Mouse (Mus musculus) thymus, postnatal 4 days (tissue): ENCODE data around the gene Dnmbp.
A peak's percentile ranks its signal among the peaks of the same experiment; 100 is the strongest.

ENCODE experiments used
- DNase-seq: peaks from one replicate; pipeline ENCODE4 v3.0.0; 2021

Dnmbp gene

GRCm38 (mm10) chr19:43906492-43906891 lies 33.5 kb downstream of the Dnmbp start:
- no peak for DNase-seq

GRCm38 (mm10) chr19:43905985-43906384 lies 34.0 kb downstream of the Dnmbp start:
- peak; percentile 51 for DNase-seq

- DNase-seq, result no peak
These were observed 34.9 kb downstream of the Dnmbp start for GRCm38 (mm10) chr19:43905136-43905535.

DNA sequence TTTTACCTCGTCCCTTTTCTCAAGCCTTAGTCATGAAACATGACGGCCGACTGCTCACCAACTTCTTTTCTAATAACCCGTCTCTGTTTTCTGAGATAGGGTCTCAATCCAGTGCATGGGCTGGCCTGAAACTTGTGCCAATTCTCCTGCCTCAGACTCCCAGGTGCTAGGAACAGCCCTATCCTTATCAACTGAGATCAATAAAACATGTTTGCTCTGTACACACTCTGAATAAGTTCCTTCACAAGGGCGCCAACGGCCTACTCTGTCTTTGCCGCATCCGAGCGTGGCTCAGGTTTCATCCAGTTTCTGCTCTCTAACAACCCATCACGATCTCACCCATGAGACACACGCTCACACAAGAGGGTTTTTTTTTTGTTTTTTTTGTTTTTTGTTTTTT lies 35.7 kb downstream of the Dnmbp start:
- DNase-seq, result no peak

- no peak for DNase-seq
These were observed 37.1 kb downstream of the Dnmbp start for GRCm38 (mm10) chr19:43902887-43903286.

DNA sequence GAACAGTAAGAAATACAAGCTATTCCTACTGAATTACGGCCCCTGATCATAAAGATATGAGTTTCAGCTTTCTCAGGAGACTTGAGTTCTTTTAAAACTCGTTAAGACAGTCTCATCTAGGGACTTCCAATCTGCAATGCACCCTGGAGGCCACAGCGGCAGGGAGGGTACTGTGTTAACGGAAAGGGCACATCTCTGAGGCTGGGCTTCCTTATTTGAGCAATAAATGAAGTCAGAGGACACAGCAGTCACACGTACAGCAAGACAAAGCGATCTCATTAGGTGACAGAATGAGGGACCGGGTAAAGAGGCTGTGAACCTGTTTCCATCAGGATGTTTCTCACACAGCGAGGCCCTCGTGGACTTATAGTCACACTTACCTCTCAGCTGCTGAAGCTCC lies 39.3 kb downstream of the Dnmbp start:
- no peak for DNase-seq

- no peak for DNase-seq
These were observed 41.4 kb downstream of the Dnmbp start for GRCm38 (mm10) chr19:43898547-43898946.

DNA sequence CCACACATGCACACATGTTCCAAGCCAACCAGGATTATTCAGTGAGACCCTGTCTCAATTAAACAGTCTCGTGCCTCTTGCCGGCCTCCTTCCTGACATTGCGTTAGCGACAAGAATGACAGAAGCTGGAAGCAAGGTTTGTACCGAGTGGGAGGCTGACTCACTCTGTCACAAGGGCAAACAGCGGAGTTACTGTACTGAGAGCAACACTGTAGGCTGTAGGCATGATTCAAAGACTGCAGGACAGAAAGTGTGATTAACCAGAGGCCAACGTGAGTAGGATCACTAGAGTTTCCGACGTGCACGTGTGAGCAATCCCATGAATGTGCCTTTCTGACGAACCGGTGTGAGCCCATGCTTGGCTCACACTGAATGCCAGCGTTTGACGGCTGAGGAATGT lies 43.5 kb downstream of the Dnmbp start:
- DNase-seq, result no peak

- DNase-seq, result no peak
These were observed 44.0 kb downstream of the Dnmbp start for GRCm38 (mm10) chr19:43895951-43896350.

DNA sequence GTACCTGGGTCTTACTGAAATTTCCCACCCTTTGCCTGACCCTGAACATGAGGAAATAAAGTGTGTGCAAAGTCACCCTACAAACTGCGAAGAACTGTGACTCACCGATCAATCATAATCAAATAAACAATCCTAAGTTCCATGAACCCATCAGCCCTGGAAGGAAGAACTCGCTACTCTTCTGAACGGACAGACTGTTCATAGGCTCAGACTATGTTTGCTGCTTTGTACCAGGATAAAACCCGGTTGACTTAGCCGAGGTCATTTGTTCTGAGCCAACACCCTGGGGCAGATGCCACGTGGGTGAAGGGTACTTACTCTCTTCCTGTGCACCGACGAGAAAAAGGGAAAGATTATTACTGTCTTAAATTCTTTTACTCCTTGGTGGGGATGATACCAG lies 45.2 kb downstream of the Dnmbp start:
- DNase-seq, result no peak

- no peak for DNase-seq
These were observed 45.9 kb downstream of the Dnmbp start for GRCm38 (mm10) chr19:43894070-43894469.

GRCm38 (mm10) chr19:43890487-43890886 lies 49.5 kb downstream of the Dnmbp start:
- DNase-seq, result no peak

GRCm38 (mm10) chr19:43887725-43888124 lies 52.3 kb downstream of the Dnmbp start:
- DNase-seq, result no peak

- DNase-seq, result no peak
These were observed 52.7 kb downstream of the Dnmbp start for GRCm38 (mm10) chr19:43887242-43887641.

DNA sequence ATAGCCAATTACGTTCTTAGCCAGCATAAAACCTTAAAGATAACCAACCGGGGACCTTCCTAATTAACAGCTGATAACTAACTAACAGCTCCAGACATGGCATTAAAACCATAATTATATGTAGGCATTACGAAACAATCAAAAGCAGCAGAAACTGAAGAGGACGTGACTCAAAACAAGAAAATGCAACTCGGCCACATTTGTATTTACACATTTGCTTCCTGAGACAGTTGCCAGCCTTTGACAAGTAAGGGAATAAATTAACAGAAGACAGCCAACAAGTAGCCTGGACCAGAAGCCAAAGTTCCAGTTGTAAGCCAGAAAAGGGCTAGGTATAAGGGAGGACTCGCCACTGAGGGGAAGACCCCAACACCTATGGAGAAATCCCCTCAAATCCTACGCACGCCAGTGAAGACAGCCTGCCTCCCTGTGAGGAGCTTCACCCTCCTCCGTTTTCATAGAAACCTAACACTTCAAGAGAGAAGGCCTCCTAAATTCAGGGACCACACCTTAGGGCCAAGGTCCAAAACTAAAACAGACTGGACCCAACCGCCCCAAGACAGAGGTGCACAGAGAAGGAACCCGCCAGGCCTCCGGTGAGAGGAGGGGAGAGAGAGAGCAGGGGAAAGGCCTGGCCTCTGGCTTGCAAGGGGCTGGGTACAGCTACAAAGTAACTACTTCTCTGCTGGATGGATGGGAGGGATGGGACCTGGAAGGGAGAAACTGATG lies 53.5 kb downstream of the Dnmbp start:
- no peak for DNase-seq

DNA sequence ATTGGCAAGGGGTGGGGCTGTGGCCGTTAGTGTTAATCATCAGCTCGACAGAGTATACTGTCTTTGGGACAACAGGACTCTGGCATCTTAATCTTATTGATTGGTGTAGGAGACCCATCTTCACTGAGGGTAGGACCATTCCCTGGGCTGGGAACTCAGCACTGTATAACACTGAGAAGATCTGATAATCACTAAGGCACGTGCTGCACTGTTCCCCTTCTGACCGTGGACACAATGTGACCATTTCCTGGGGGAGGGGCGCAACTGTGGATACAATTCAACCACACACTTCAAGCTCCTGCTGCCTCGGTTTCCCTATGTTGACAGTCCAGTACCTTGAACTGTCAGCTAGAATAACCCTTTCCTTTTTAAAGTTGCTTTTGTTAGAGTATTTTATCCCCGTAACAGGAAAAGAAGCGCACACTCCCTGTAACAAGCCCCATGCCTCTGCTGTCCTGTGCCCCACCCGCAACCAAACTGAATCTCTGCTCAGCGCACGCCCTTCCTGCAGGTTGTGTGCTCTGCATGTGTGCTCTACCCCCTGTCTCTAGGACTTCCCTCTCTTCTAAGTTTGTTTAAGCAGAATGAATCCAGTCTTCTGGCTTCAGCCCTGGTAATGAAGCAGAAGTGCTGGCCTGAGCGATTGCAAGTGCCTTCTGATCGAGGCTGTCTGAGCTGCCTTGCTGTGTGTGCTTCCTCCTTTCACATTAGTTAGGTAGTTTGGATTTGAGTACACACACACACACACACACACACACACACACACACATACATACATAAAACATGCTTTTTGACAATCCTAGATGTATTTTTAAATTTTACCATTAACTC lies 55.1 kb downstream of the Dnmbp start:
- no peak for DNase-seq

- no peak for DNase-seq
These were observed 57.0 kb downstream of the Dnmbp start for GRCm38 (mm10) chr19:43882895-43883573.

DNA sequence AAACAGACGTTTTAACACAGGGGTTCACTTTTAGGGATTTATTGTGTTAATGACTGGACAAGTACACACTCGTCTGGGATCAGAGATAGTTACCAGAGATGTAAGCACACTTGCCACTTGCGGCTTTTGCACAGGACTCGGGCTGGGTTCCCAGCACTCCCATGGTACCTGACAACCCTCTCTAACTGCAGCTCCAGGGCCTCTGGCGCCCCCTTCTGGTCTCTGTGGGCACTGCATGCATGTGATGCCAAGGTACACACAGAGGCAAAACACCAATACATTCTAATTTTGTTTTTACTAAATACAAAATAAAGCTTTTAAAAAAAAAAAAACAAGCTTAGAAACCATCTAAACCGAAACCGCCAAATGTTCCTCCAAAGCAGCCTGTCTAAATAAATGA lies 58.4 kb downstream of the Dnmbp start:
- DNase-seq, result peak; percentile 28

- DNase-seq, result no peak
These were observed 59.6 kb downstream of the Dnmbp start for GRCm38 (mm10) chr19:43880420-43880819.

- peak; percentile 30 for DNase-seq
These were observed 60.4 kb downstream of the Dnmbp start for GRCm38 (mm10) chr19:43879401-43880212.

DNA sequence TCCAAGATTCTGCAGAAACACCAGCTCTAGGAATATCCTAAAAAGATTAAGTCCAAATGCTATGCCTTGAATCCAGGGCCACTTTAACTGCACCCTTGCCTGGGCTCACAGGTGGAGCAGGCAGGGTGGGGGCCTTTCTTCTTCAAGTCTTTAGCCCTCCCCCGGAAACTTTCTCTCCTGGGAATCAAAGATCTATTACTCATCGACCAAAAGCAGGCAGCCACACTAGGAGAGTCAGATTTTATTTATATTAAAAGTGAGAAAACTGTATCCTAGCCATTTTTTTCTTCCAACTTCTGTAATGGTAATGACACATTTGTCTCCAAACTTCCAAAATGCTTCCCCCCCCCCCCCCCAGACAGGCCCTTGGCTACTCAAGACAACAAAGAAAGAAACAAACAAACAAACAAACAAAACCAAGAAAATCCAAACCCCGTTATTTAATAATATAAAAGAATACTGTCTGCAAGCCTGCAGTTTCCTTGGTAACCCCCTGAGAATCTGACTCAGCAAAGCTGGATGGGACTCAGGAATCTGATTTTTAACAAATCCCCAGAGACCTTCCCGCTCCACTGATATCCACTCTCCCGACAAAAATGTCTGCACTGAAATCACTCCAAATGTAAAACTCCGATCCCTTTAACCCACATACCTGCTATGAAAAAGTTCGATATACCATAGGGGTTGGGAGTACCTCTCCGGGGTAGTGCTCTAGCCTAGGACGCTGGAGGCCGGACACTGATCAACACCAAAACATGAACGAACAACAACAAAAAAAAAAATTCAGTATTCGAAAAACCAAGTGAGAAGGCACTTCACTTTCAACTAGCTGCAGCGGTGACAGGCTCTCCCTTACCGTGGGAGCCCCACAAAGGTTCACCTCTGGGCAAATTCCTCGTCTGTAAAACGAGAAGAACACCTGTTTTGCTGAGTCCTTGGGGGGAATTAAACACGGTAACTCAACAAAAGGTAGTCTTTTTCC lies 61.6 kb downstream of the Dnmbp start:
- DNase-seq, result no peak

DNA sequence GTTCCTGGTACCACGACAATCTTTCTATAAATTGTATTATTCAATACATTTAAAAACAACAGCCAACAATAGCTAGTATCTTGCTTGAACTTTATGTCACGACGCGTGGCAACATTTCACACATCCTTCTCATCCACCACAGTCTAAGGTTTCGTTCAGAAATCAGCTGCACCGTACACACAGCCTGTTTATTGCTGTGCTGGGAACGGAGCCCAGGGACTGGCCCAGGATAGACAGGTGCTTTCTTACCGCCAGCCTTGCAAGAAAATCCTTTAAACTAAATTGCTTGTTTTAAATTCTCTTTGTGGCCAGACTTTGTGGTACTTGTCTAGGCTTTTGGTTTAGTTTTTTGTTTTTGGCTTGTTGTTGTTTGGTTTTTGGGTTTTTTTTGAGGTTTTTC lies 62.6 kb downstream of the Dnmbp start:
- no peak for DNase-seq
